Mouse (Mus musculus) midbrain, postnatal 0 days (tissue): ENCODE results near the gene Mfap3l. TPM values are rescaled to one million over a fixed set of nuclear protein-coding genes. Genes with fewer than 3 reads are reported as not detected.
"Not testable (repeated sequence)": the region's sequence is repeated elsewhere in the genome, so short reads cannot be mapped to it uniquely, and the experiment has no call there.

Source experiments
- ATAC-seq: fragments of 200-750 bp; cut with Nextera tagmentation; 2 replicates; pipeline ENCODE4 v1.8.0; 2017; ENCODE audit warnings: moderate number of reproducible peaks, mild to moderate bottlenecking, moderate TSS enrichment, moderate library complexity; ENCODE audit not compliant: low FRiP score
- DNase-seq: peaks from one replicate; pipeline ENCODE4 v3.0.0-alpha.2; 2015; ENCODE audit warnings: low spot score
- H3K27ac ChIP-seq: fragments of 300-500 bp; sonication (generic); 2 replicates; pipeline ENCODE4 v1.5.1; 2014; ENCODE audit warnings: low read depth, mild to moderate bottlenecking, low read length, mixed read lengths
- H3K27me3 ChIP-seq: fragments of 300-500 bp; sonication (generic); 2 replicates; pipeline ENCODE4 v1.6.1; 2014; ENCODE audit warnings: low read length, control low read depth, mixed read lengths; ENCODE audit not compliant: insufficient read depth
- H3K36me3 ChIP-seq: fragments of 300-500 bp; sonication (generic); 2 replicates; pipeline ENCODE4 v1.6.1; 2014; ENCODE audit warnings: low read length, control low read depth, mixed read lengths; ENCODE audit not compliant: insufficient read depth
- H3K4me1 ChIP-seq: fragments of 300-500 bp; sonication (generic); 2 replicates; pipeline ENCODE4 v1.6.1; 2014; ENCODE audit warnings: mild to moderate bottlenecking, control low read depth, antibody characterized with exemption, low read length, mixed read lengths; ENCODE audit not compliant: insufficient read depth
- H3K4me2 ChIP-seq: fragments of 300-500 bp; sonication (generic); 2 replicates; pipeline ENCODE4 v1.6.1; 2014; ENCODE audit warnings: low read depth, mild to moderate bottlenecking, low read length, mixed read lengths; ENCODE audit not compliant: poor library complexity, severe bottlenecking
- H3K4me3 ChIP-seq: fragments of 300-500 bp; sonication (generic); 2 replicates; pipeline ENCODE4 v1.5.1; 2014; ENCODE audit warnings: low read depth, mild to moderate bottlenecking, low read length, moderate library complexity
- H3K9ac ChIP-seq: fragments of 300-500 bp; sonication (generic); replicated peaks from 2 replicates; pipeline ENCODE4 v1.6.1; 2014; ENCODE audit warnings: mild to moderate bottlenecking, low read length, moderate library complexity, mixed read lengths; ENCODE audit not compliant: poor library complexity, severe bottlenecking
- H3K9me3 ChIP-seq: fragments of 300-500 bp; sonication (generic); 2 replicates; pipeline ENCODE4 v1.6.1; 2016; ENCODE audit warnings: low read length, control low read depth
- CTCF ChIP-seq: IDR thresholded peaks from 2 replicates; pipeline ENCODE4 v1.5.1; 2016; ENCODE audit warnings: antibody characterized with exemption, mild to moderate bottlenecking
- WGBS: fragments of 180-500 bp; shearing (Covaris S2); extraction: QIAGEN DNeasy Blood & Tissue Kit; methylation state at CpG from one replicate; pipeline ENCODE4 v1.1.7; 2014; 5-methylcytosine and 5-hydroxymethylcytosine counted together
- polyA plus RNA-seq: library from polyadenylated mRNA; unstranded; fragments of >200 nt; fragmentation: Nextera tagmentation; extraction: Ambion mirVana; gene quantifications from 2 replicates; pipeline ENCODE4 v1.2.1, GENCODE M21; 2015
- total RNA-seq: library from RNA; depleted of rRNA; stranded (reverse); fragments of >200 nt; gene quantifications from 2 replicates; pipeline ENCODE4 v1.2.3, GENCODE M21; 2014

Gene Mfap3l
- total and polyA plus RNA-seq, 2 experiments from 2014 or later, result 3.0 to 16.4 TPM

DNA sequence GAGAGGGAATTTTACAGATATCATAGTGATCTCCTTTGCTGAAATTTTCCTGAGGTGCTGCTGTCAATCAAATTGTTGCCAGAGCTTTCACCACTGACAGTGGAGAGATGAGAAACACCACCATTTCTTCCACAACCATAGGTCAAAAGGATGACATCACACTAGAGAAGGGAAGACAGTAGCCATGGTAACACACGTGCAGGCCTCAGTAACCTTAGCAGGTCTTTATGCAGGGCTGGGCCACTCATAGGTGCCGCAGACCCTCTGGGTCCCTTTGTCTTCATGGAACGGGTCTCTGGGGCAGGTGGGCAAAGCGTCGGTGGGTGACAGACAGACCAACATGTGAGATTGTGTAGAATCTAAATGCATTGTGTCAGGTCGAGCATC is 25.5 kb downstream of the Mfap3l start:
- no peak for ATAC-seq
- H3K27ac ChIP-seq, result no peak overlapping the region
- 60% methylated on average over 6 of the region's 6 CpGs for WGBS

DNA sequence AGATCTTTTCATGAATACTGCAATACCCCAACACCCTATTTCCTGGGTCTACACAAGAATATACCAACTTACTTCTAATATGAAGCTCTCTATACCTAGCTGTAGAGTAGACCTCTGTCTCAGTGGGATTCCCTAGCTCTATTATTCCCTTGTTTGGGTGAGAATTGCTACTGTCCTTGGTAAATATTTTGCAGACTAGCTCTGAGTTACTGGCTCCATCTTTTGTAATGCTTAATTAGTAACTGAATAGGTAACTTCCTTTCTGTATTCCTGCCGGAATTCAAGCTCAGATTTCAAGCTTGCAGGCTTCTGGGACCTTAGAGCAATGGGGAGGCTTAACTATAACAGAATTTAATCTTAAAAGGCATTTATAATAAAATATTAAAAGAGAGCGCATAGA is 26.1 kb downstream of the Mfap3l start:
- ATAC-seq, result not testable (repeated sequence)
- 64% methylated on average over 2 of the region's 2 CpGs for WGBS

More for the DNA sequence above, 25.5 kb downstream of the Mfap3l start:
- no peak overlapping the region for H3K4me3 ChIP-seq
- DNase-seq, result no peak
- no peaks in the 10 kb centered on the region for H3K27me3 ChIP-seq
- H3K4me2 ChIP-seq, result no peak overlapping the region
- no peaks in the 10 kb centered on the region for H3K4me1 ChIP-seq
- TF ChIP-seq CTCF, result no peak
- no peaks in the 10 kb centered on the region for H3K36me3 ChIP-seq
- H3K9me3 ChIP-seq, result no peaks in the 10 kb centered on the region
- H3K9ac ChIP-seq, result no peak overlapping the region

DNA sequence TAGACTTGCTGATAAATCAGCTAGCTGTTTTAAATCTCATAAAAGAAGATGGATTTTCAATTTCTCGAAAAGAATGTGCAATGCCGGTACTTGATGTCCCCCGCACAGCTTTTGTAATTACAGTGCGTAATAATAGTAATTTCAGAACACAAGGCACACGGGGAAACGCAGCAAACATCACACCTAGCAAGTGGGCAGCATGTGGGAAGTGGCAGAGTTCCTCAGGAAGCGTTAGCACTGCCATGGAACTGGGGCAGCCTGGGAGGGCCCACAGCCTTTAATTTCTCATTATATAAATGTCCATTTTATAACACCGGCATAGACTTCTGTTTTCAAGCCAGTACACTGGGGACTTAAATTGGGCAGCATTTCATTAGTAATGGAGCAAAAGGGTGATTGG is 27.1 kb downstream of the Mfap3l start:
- no peak for TF ChIP-seq CTCF
- no peaks in the 10 kb centered on the region for H3K9me3 ChIP-seq
- H3K36me3 ChIP-seq, result no peaks in the 10 kb centered on the region
- H3K4me1 ChIP-seq, result no peaks in the 10 kb centered on the region
- no peak overlapping the region for H3K9ac ChIP-seq
- no peak overlapping the region for H3K4me3 ChIP-seq
- H3K27me3 ChIP-seq, result no peaks in the 10 kb centered on the region
- H3K4me2 ChIP-seq, result no peak overlapping the region
- 81% methylated on average over 8 of the region's 8 CpGs for WGBS
- H3K27ac ChIP-seq, result no peak overlapping the region
- DNase-seq, result no peak
- ATAC-seq, result no peak

More for the DNA sequence above, 26.1 kb downstream of the Mfap3l start:
- H3K4me3 ChIP-seq, H3K4me1 ChIP-seq, H3K9ac ChIP-seq, H3K4me2 ChIP-seq, H3K27me3 ChIP-seq, H3K9me3 ChIP-seq, H3K27ac ChIP-seq, DNase-seq, H3K36me3 ChIP-seq: not testable (repeated sequence)

DNA sequence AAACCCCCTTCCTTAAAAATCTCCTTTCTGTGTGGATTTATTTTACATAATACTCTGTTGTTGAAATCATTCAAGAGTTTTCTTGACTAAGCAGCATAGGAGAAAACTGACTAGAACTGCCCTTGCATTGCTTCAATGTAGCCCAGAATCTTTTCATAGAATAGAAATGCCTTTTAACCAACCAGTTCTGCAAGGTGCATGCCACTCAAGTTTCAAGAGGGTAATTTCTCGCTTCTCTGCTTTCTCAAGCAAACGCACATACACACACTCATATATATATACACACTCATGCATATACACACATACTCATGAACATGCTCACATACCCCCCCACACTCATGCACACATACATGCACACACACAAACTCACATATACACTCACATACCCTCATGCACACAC is 28.6 kb downstream of the Mfap3l start:
- WGBS, result 89% methylated on average over 2 of the region's 2 CpGs
- no peak overlapping the region for H3K27ac ChIP-seq
- H3K4me2 ChIP-seq, result no peak overlapping the region
- no peak overlapping the region for H3K9ac ChIP-seq
- no peak overlapping the region for H3K4me3 ChIP-seq
- no peak for ATAC-seq
- H3K36me3 ChIP-seq, result no peaks in the 10 kb centered on the region
- no peaks in the 10 kb centered on the region for H3K9me3 ChIP-seq
- TF ChIP-seq CTCF, result no peak
- H3K4me1 ChIP-seq, result no peaks in the 10 kb centered on the region
- DNase-seq, result no peak
- no peaks in the 10 kb centered on the region for H3K27me3 ChIP-seq

DNA sequence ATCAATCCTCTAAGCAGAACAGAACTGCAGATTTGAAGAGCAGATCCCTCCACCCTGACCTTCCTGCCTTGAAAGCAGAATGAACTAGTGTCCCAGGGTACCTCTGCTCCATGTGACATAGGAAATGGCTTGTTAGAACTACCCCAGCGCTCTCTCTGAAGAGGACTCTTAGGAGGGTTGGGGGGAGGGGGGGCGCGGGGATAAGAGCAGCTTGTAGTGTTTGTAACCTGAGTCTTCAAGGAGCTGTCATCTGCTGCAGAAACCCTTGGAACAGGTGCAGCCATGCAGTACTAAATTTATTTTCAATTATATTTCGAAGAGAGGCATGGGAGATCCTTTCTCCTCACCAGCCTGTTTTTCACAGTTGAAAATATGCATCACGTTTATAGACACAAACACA is 30.9 kb downstream of the Mfap3l start:
- WGBS, result 61% methylated on average over 5 of the region's 5 CpGs
- H3K4me2 ChIP-seq, result no peak overlapping the region
- no peaks in the 10 kb centered on the region for H3K9me3 ChIP-seq
- H3K4me3 ChIP-seq, result no peak overlapping the region
- DNase-seq, result no peak
- H3K27me3 ChIP-seq, result no peaks in the 10 kb centered on the region
- no peak for TF ChIP-seq CTCF
- H3K4me1 ChIP-seq, result no peaks in the 10 kb centered on the region
- H3K27ac ChIP-seq, result no peak overlapping the region
- ATAC-seq, result no peak; the same call in 1 of the 2 replicates
- no peak overlapping the region for H3K9ac ChIP-seq
- H3K36me3 ChIP-seq, result no peaks in the 10 kb centered on the region

DNA sequence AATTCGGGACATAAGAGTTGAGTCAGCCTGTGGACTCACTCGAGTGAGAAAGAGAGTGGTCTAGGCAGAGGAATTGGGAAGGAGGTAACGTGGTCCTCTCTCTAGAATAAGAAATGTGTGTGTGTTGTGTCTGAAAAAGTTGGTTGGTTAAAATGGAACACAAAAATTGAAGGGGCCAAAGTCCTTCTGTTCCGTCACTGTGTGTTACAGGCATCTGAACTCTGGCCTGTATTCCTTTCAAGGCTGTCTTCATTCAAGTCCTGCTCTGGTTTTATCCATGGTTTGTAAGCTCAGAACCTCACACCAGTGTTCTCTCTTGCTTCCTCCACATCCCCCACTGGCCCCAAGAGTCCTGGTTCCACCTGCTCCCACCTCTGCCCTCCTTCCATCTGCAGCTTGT is 33.2 kb downstream of the Mfap3l start:
- 88% methylated on average over 4 of the region's 4 CpGs for WGBS

More for the DNA sequence above, 33.2 kb downstream of the Mfap3l start:
- DNase-seq (no peak), ATAC-seq (no peak)
- Histone ChIP-seq H3K36me3 (no peaks in the 10 kb centered on the region), H3K9ac (no peak overlapping the region), H3K27ac (no peak overlapping the region), H3K4me3 (no peak overlapping the region), H3K9me3 (no peaks in the 10 kb centered on the region), H3K4me1 (no peaks in the 10 kb centered on the region), H3K27me3 (no peaks in the 10 kb centered on the region), H3K4me2 (no peak overlapping the region)
- TF ChIP-seq CTCF, result no peak
